Mouse (Mus musculus) lung, embryonic 14.5 days (tissue): ENCODE results near the gene Rhoh. TPM values are rescaled to one million over a fixed set of nuclear protein-coding genes. Genes with fewer than 3 reads are reported as not detected.

Experiments used
- ATAC-seq: fragments of 200-750 bp; cut with Nextera tagmentation; 2 replicates; pipeline ENCODE4 v1.8.0; 2017; ENCODE audit warnings: mild to moderate bottlenecking, moderate TSS enrichment, moderate library complexity; ENCODE audit not compliant: insufficient read depth
- DNase-seq: peaks from one replicate; pipeline ENCODE4 v3.0.0-alpha.2; 2015
- H3K27ac ChIP-seq: fragments of 300-500 bp; sonication (generic); 2 replicates; pipeline ENCODE4 v1.5.1; 2014; ENCODE audit warnings: low read depth, mild to moderate bottlenecking, moderate library complexity
- H3K27me3 ChIP-seq: fragments of 300-500 bp; sonication (generic); 2 replicates; pipeline ENCODE4 v1.6.1; 2014; ENCODE audit warnings: low read length, control low read depth; ENCODE audit not compliant: insufficient read depth
- H3K36me3 ChIP-seq: fragments of 300-500 bp; sonication (generic); 2 replicates; pipeline ENCODE4 v1.6.1; 2014; ENCODE audit warnings: control low read depth; ENCODE audit not compliant: insufficient read depth
- H3K4me1 ChIP-seq: fragments of 300-500 bp; sonication (generic); 2 replicates; pipeline ENCODE4 v1.6.1; 2014; ENCODE audit warnings: antibody characterized with exemption, control low read depth; ENCODE audit not compliant: insufficient read depth
- H3K4me2 ChIP-seq: fragments of 300-500 bp; sonication (generic); 2 replicates; pipeline ENCODE4 v1.6.1; 2014; ENCODE audit warnings: mild to moderate bottlenecking
- H3K4me3 ChIP-seq: fragments of 300-500 bp; sonication (generic); 2 replicates; pipeline ENCODE4 v1.5.1; 2014; ENCODE audit warnings: low read depth, low read length
- H3K9ac ChIP-seq: fragments of 300-500 bp; sonication (generic); 2 replicates; pipeline ENCODE4 v1.6.1; 2014
- H3K9me3 ChIP-seq: fragments of 300-500 bp; sonication (generic); 2 replicates; pipeline ENCODE4 v1.6.1; 2016; ENCODE audit warnings: low read depth, low read length, control low read depth
- CTCF ChIP-seq: IDR thresholded peaks from 2 replicates; pipeline ENCODE4 v1.5.1; 2016; ENCODE audit warnings: antibody characterized with exemption, low read depth
- WGBS: fragments of 180-500 bp; shearing (Covaris S2); extraction: QIAGEN DNeasy Blood & Tissue Kit; methylation state at CpG from one replicate; pipeline ENCODE4 v1.1.7; 2014; 5-methylcytosine and 5-hydroxymethylcytosine counted together
- polyA plus RNA-seq: library from polyadenylated mRNA; unstranded; fragments of >200 nt; fragmentation: Nextera tagmentation; extraction: Ambion mirVana; gene quantifications from 2 replicates; pipeline ENCODE4 v1.2.1, GENCODE M21; 2014

The Rhoh gene
- polyA plus RNA-seq, 1 experiment from 2014 or later = 0.76 TPM

DNA sequence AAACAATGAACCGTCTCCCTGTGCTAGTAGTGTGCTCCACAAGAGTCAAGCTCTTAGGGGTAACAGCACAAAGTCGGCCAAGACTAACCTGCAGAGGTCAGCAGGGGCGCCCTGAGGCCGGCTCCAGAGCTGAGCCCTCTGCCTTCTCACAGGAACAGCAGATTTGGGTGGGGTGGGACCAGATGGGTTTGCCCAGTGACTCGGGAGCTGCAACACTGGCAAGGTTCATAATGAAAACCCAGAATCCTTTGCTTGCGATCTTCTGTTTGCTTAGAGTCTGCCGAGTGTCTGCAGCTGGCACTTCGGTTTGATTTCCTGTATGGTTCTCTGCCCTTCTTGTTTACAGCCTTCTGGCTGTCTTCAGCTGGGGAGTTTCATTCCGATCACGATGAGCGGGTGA, 10.2 kb upstream of the Rhoh start:
- Histone ChIP-seq H3K4me3 (no peak overlapping the region), H3K27me3 (no peaks in the 10 kb centered on the region), H3K36me3 (no peaks in the 10 kb centered on the region), H3K9ac (no peak overlapping the region), H3K9me3 (no peaks in the 10 kb centered on the region), H3K27ac (no peak overlapping the region), H3K4me2 (no peak overlapping the region), H3K4me1 (0 out of 2 replicates have a peak, but pooled peaks cover 3% of the 10 kb centered on the region)
- no peak for TF ChIP-seq CTCF
- peak; percentile 23 for DNase-seq
- WGBS = 36% methylated on average over 11 of the region's 11 CpGs
- no peak for ATAC-seq

GRCm38 (mm10) chr5:65854786-65855191, 6.2 kb upstream of the Rhoh start:
- TF ChIP-seq CTCF = no peak
- H3K27ac ChIP-seq = no peak overlapping the region
- H3K36me3 ChIP-seq = no peaks in the 10 kb centered on the region
- H3K4me2 ChIP-seq = no peak overlapping the region
- ATAC-seq (no peak), DNase-seq (no peak)
- H3K4me3 ChIP-seq = no peak overlapping the region
- H3K9me3 ChIP-seq = no peaks in the 10 kb centered on the region
- H3K9ac ChIP-seq = no peak overlapping the region
- peaks cover 3% of the 10 kb centered on the region; the same call in 1 of the 2 replicates for H3K4me1 ChIP-seq
- 57% methylated on average over 8 of the region's 8 CpGs for WGBS
- H3K27me3 ChIP-seq = no peaks in the 10 kb centered on the region

DNA sequence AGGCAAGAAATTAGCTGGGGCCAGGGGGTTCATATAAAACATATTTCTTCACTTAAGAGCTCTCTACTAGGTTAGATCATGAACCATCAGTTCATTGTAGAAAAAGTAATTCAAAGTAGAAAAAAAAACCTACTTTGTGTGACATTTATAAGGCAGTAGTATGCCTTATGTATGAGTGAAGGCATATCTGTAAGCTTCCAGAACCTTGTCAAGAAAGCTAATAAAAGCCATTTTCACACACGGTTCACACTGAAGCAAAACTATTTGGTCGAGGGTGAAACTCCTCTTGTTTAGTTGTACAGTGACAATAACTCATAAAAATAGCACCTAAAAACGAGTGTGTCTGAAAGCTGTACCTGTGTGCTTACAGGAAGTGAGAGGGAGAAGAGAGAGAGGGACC, 5.4 kb upstream of the Rhoh start:
- DNase-seq = no peak
- no peaks in the 10 kb centered on the region for H3K9me3 ChIP-seq
- no peaks in the 10 kb centered on the region for H3K36me3 ChIP-seq
- ATAC-seq = no peak
- H3K4me3 ChIP-seq = no peak overlapping the region
- H3K27me3 ChIP-seq = no peaks in the 10 kb centered on the region
- H3K4me2 ChIP-seq = no peak overlapping the region
- TF ChIP-seq CTCF = no peak
- WGBS = 53% methylated on average over 3 of the region's 3 CpGs
- H3K9ac ChIP-seq = no peak overlapping the region
- H3K4me1 ChIP-seq = peaks cover 3% of the 10 kb centered on the region; the same call in 1 of the 2 replicates
- H3K27ac ChIP-seq = no peak overlapping the region

DNA sequence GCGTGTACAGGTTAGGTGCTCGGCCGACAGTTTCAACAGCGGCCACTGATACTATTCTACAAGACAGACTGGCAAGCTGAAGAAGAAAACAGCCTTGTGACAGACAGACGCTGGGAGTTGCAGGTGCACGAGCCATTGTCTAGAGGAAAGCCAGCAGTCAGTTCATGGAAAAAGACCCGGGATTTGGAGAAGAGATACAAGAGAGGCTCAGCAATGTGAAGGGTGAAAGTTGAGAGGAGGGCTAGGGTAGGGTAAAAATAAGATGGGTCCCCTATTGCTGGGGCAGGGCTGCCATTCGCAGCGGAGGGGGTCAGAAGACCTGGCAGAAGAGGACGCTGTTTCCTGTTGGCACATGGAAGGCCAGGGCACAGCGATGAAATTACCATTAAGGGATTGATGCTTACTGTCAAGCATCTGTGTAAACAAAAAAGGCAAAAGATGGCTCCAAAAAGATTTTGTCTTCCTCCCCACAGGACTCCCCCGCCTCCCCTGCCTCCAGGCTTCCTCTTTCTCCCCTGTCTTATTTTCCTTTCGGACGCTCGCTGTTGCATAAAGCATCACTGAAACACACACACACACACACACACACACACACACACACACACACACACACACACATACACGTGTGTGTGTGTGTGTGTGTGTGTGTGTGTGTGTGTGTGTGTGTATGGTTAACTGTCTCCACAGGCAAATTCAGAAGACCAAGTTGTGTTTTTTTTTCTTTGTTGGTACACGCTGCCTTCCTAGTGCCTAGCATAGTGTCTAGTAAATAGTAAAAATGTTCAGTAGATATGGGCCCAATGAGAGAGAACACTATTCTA, 4.2 kb upstream of the Rhoh start:
- Histone ChIP-seq H3K4me2 (no peak overlapping the region), H3K36me3 (no peaks in the 10 kb centered on the region), H3K4me1 (no peaks in the 10 kb centered on the region; the same call in 1 of the 2 replicates), H3K9ac (no peak overlapping the region), H3K4me3 (no peak overlapping the region), H3K27ac (no peak overlapping the region), H3K9me3 (no peaks in the 10 kb centered on the region), H3K27me3 (no peaks in the 10 kb centered on the region)
- ATAC-seq = no peak
- TF ChIP-seq CTCF = no peak
- no peak for DNase-seq
- 73% methylated on average over 17 of the region's 17 CpGs for WGBS

DNA sequence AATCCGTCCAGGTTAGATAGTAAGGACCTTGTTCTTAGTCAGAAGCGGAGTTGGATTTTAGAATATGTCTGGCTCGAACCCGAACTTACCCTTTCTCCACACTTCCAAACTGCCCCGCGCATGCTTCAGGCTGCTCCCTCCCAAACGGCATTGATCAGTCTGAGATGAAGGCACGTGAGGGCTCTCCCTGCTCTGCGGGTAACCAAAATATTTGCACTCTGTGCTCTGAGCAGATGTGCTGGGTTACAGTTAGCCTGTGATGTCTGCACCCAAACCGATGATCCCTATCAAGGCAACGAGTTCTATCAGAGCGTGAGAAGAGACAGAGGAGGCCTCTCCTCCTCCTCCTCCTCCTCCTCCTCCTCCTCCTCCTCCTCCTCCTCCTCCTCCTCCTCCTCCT, 3.1 kb upstream of the Rhoh start:
- Histone ChIP-seq H3K4me1 (no peaks in the 10 kb centered on the region; the same call in 1 of the 2 replicates), H3K27me3 (no peaks in the 10 kb centered on the region), H3K9ac (no peak overlapping the region), H3K36me3 (no peaks in the 10 kb centered on the region), H3K27ac (no peak overlapping the region), H3K9me3 (no peaks in the 10 kb centered on the region), H3K4me3 (no peak overlapping the region), H3K4me2 (no peak overlapping the region)
- DNase-seq (no peak), ATAC-seq (no peak)
- 57% methylated on average over 12 of the region's 12 CpGs for WGBS
- no peak for TF ChIP-seq CTCF

DNA sequence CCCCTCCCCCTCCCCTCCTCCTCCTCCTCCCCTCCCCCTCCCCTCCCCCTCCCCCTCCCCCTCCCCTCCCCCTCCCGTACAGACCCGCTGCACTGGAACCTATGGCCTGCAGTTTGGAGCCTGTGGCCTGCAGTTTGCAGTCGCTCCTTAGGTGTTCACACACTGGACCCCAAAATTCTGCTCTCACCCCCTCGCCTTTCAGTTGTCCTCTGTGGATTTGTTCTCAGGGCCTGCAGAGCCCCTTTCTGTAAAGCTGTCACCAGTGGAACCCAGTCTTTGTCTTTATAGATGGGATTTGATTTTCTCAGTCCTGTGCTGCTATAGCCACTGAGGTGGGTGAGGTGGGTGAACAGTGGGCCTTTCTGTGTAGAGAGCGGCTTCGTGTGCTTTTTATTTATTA, 2.7 kb upstream of the Rhoh start:
- Histone ChIP-seq H3K4me1 (no peaks in the 10 kb centered on the region; the same call in 1 of the 2 replicates), H3K9me3 (no peaks in the 10 kb centered on the region), H3K27me3 (no peaks in the 10 kb centered on the region), H3K4me2 (no peak overlapping the region), H3K9ac (no peak overlapping the region), H3K27ac (no peak overlapping the region), H3K4me3 (no peak overlapping the region), H3K36me3 (no peaks in the 10 kb centered on the region)
- no peak for DNase-seq
- no peak for TF ChIP-seq CTCF
- 79% methylated on average over 3 of the region's 6 CpGs for WGBS
- no peak for ATAC-seq

- Histone ChIP-seq H3K36me3 (no peaks in the 10 kb centered on the region), H3K27ac (peak overlapping the region; percentile 24; the same call in 1 of the 2 replicates), H3K4me1 (no peaks in the 10 kb centered on the region; the same call in 1 of the 2 replicates), H3K9me3 (no peaks in the 10 kb centered on the region), H3K9ac (no peak overlapping the region), H3K27me3 (no peaks in the 10 kb centered on the region), H3K4me3 (no peak overlapping the region), H3K4me2 (no peak overlapping the region; the same call in 1 of the 2 replicates)
- TF ChIP-seq CTCF = no peak
- peak; percentile 65 for DNase-seq
- 24% methylated on average over 12 of the region's 12 CpGs for WGBS
- ATAC-seq = peak; percentile 63
Measured at GRCm38 (mm10) chr5:65858898-65859297, 2.1 kb upstream of the Rhoh start.
